Mouse (Mus musculus) urinary bladder, postnatal 14 days (tissue): Measurements from ENCODE around the gene Rundc1.
"Not testable (repeated sequence)": the region's sequence is repeated elsewhere in the genome, so short reads cannot be mapped to it uniquely, and the experiment has no call there.

ENCODE experiments used
- DNase-seq: peaks from one replicate; pipeline ENCODE4 v3.0.0; 2021; ENCODE audit warnings: low spot score

The Rundc1 gene

DNA sequence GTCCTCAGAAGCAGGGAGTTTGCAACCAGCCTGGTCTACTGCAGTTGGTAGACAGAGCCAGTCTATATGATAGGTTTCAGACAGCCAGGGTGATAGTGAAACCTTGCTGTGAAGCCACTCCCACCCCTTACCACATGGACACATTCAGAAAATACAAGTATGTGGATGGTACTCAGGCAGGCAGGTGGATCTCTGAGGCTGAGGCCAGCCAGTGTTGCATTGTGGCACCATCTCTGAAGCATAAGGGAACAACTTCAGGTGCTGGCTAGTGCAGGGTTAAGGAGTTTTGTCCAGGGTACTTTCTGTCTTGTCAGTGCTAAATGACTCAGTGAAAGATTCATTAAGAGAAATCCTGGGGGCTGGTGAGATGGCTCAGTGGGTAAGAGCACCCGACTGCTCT lies 21.4 kb downstream of the Rundc1 start:
- DNase-seq: no peak

- not testable (repeated sequence) for DNase-seq
These were observed 22.0 kb downstream of the Rundc1 start for GRCm38 (mm10) chr11:101446860-101447259.

DNA sequence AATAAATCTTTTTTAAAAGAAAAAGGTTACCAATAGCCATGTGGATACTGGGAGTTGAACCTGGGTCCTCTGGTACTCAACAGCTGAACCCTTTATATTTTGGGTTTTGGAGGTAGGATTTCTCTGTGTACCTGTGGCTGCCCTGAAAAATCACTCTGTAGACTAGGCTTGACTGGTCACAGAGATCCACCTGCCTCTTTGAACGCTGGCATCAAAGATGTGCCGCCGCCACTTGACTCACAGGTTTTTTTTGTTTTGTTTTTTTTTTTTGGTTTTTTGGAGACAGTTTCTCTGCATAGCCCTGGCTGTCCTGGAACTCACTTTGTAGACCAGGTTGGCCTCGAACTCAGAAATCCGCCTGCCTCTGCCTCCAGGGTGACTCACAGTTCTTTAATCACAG lies 22.9 kb downstream of the Rundc1 start:
- DNase-seq: no peak

GRCm38 (mm10) chr11:101448274-101448746 lies 23.4 kb downstream of the Rundc1 start, which contains the start of gene Ifi35:
Ifi35 (plus strand) TSS chr11:101448407.
- peak; percentile 84 for DNase-seq

- DNase-seq: no peak
These were observed 24.0 kb downstream of the Rundc1 start for GRCm38 (mm10) chr11:101448899-101449298.

DNA sequence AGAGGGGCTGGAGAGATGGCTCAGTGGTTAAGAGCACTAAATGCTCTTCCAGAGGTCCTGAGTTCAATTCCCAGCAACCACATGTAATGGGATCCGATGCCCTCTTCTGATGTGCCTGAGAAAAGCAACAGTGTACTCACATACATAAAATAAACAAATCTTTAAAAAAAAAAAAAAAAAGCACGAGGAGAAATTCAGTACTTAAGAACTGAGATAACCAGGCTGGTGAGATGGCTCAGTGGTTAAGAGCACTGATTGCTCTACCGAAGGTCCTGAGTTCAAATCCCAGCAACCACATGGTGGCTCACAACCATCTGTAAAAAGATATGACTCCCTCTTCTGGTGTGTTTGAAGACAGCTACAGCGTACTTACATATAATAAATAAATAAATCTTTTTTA lies 24.7 kb downstream of the Rundc1 start:
- DNase-seq: not testable (repeated sequence)

DNA sequence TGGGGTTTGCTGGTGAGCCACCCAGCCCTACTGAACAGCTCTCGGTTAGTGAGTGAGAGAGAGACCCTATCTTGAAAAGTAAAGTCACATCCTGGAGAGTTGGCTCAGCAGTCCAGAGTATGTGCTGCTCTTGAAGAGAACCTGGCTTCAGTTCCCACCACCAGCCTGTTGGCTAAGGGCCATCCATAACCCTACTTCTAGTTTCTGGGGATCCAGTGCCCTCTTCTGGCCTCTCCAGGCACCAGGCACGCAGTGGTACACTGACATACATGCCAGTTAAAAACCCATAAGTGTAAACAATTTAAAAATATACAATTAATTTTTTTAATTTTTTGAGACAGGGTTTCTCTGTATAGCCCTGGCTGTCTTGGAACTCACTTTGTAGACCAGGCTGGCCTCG lies 25.5 kb downstream of the Rundc1 start:
- DNase-seq: no peak

DNA sequence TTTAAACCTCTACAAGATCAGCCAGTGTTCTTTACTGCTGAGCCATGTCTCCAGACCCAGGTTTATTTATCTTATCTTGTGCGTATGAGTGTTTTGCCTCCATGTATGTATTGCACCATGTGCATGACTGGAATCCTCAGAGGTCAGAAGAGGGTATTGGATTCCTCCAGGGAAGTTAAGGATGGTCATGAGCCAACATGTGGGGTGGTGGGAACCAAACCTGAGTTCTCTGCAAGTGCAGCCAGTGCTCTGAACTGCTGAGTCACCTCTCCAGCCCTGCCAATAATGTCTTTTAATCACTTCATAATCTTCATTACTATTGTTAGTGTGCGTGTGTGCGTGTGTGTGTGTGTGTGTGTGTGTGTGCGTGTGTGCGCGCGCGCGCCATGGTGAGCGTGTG lies 26.7 kb downstream of the Rundc1 start:
- DNase-seq: no peak

GRCm38 (mm10) chr11:101452093-101452774 lies 27.3 kb downstream of the Rundc1 start:
- no peak for DNase-seq

DNA sequence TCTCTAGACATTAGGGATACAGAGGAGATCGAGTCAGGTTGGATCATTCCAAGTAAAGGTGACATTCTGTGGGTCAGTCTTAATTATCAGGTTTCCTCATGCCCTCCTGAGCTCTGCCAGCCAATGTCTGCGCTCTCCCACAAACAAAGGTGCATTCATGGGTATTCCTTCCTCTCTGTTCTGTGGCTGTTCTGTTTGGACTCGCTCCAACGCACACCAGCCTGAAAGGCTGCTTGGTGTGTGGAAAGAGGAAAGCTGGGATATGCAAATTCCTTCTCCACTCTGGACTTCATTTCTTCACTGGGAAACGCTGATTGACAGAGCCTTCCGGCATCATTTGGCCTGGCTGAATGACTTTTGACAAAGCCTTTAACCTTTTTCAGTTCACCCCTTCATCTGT lies 29.8 kb downstream of the Rundc1 start:
- DNase-seq: no peak

DNA sequence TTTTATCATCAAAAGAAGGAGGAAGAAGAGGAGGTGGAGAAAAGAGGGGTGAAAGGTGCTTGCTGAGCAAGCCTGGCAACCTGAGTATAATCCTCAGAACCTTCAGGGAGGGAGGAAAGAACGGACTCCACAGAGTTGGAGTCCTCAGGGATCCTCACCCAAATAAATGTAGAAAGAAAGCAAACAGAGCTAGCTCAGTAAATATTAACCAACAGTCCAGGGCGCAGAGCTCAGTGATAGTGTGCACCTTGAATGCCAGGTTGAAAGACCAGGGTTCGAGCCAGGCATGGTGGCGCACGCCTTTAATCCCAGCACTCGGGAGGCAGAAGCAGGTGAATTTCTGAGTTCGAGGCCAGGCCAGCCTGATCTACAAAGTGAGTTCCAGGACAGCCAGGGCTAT lies 30.7 kb downstream of the Rundc1 start:
- DNase-seq: no peak

DNA sequence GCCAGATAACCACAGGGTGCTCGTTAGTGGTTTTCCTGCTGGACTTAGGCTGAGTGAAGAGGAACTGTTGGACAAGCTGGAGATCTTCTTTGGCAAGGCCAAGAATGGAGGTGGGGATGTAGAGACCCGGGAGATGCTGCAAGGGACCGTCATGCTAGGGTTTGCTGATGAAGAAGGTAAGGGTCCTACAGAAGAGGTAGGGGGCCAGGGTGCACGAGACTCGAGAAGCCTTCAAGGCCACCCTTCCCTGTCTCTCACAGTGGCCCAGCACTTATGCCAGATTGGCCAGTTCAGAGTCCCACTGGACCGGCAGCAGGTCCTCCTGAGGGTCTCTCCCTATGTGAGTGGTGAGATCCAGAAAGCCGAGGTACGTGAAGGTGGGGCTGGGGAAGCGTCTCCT lies 32.7 kb downstream of the Rundc1 start:
- DNase-seq: no peak

DNA sequence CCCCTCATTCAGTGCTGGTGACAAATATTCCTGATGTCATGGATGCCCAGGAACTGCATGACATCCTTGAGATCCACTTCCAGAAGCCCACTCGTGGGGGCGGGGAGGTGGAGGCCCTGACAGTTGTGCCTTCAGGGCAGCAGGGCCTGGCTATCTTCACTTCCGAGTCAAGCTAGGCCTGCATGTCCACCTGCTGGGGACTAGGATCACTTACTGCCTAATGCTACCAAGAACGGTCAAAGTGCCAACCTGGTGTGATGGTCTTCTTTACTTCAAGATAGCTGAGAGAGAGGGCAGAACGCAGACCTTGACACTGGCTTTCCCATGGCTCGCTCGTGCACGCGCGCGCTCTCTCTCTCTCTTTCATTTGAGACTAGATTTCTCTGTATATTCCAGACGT lies 33.3 kb downstream of the Rundc1 start:
- DNase-seq: no peak

DNA sequence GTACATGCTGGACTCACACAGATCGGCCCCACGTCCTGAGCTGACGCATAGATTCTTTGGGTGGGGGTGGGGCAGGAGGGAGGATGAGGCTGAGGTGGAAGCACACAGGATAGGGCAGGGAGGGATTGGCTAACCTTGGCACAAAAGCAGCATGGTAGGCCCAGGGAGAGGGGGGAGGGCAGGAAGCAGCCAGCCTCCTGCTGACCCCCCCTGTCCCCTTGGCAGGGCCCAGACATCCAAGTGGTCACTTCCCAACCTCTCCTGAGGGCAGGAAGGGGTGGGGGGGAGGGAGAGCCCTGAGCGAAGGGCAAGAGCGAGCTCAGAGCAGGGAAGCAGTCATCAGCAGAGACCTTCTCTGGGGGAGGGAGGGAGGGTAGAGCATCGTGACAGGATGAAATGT lies 34.8 kb downstream of the Rundc1 start:
- no peak for DNase-seq

GRCm38 (mm10) chr11:101460321-101460720 lies 35.4 kb downstream of the Rundc1 start:
- no peak for DNase-seq

GRCm38 (mm10) chr11:101462141-101462540 lies 37.3 kb downstream of the Rundc1 start:
- no peak for DNase-seq

GRCm38 (mm10) chr11:101462583-101463440 lies 37.9 kb downstream of the Rundc1 start:
- DNase-seq: no peak

DNA sequence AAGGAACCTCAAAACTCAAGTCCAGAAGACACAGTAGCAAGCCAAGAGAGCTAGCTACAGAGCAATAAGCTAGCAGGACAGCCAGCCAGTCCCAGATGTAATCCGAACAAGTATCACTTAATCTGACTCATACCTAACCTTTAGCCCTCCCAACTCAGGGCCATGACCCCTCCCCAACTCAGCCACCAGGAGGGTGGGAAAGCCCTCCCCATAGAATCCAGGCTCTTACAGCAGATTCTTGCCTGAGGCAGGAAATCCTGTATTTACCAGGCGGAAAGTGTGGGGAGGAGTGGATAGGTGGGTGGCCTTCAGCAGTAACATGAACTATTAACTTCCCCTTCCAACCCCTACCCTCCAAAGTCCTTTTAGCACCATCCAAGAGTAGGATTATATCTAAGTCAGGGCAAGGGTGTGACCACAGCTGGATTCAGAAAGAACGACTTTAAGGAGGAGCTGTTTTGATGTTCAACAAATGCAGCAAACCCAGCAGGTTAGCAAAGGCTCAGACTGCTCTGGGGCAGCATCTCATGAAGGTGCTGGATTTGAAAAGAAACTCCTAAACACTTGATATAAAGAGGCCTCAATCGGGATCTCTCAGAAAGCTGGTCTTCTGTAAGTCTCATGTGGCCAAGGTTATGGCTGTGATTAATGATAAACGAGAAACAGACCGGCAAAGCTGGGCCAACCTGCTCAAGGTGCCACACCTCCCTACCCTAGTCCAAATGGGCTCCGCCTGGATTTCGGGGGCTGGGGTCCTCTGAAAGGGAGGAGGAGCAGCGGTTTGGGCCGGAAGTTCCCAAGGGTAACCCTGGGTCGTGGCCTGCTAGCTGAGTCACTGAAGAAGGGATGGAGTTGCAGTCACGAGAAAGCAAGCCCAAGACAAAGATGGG lies 39.6 kb downstream of the Rundc1 start, which contains the start of gene Rnd2:
TSS of gene Rnd2 (plus strand) at position 789 of the 890 bp plus-strand sequence.
- no peak for DNase-seq

GRCm38 (mm10) chr11:101465101-101465868 lies 40.4 kb downstream of the Rundc1 start:
- DNase-seq: peak; percentile 85

GRCm38 (mm10) chr11:101465869-101466551 lies 41.1 kb downstream of the Rundc1 start, which contains the start of gene Vat1:
Vat1 (minus strand) TSS chr11:101466230.
- peak; percentile 79 for DNase-seq

DNA sequence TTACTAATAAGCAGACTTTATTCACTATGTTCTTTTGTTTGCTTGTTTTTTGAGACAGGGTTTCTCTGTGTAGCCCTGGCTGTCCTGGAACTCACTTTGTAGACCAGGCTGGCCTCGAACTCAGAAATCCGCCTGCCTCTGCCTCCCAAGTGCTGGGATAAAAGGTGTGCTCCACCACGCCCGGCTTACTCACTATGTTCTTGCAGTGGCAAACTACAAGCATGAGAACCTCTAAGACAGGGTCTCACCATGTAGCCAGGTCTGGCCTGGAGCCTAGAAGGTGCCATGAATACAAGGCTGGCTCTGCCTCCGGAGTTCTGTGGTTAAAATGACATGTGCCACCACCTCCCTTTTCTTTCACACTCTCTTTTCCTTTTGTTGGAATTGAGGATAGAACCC lies 41.7 kb downstream of the Rundc1 start:
- not testable (repeated sequence) for DNase-seq
